Mouse (Mus musculus) left cerebral cortex, postnatal 10 days (tissue): ENCODE measurements at regions not wholly inside any gene's neighbourhood (a gene's known extent, or its start where the extent isn't known, plus 50 kb on each side); places are given as distances from the start of the nearest gene placed in this dataset.

ENCODE experiments used
- DNase-seq, 2 experiments: peaks; one replicate each; pipeline ENCODE4 v3.0.0; 2021 to 2022; ENCODE audit warnings: low spot score in 2 of 2, mixed read lengths in 1 of 2; ENCODE audit errors: extremely low spot score in 1 of 2
- intact Hi-C: fragments of 180-260 bp; cut with DNase I; formaldehyde crosslinking; loops from one replicate; pipeline ENCODE4 v1.15.1; 2025

DNA sequence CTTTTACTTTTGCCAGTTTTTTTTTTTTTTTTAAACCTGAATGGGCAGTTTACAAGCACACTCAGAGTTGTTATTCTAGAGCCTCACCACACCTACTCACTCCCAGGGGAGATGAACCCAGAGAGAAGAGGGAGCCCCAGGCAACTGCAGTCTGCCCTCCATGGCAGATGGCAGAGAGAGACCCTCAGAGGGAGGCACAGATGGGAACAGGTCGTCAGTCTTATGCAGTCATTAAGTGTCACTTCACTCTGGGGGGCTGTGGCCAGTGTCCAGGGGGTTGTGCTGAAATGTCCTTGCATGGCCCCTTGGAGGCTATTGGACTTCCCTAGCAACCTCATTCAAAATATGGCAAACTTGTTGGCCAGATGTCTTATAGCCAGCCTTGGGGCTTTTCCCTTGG is 101.3 kb upstream of the Pcdh8 start:
- no peak for DNase-seq

DNA sequence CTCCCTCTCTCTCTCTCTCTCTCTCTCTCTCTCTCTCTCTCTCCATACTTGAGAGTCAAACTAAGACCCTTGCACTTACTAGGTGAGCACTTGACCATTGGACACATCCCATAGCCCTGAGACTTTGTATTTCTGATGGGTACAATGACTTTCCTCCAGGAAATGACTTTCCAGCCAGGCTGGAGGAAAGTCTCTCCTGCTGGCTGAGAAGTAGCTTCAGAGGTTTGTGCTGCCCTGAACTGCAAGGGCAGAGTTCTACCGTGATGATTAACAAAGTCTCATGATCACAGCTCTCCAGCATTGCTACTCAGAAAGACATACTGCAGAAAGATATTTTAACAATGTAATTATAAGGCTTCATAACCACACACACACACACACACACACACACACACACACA is 98.2 kb upstream of the Pcdh8 start:
- intact Hi-C loops: no loop called here
- DNase-seq: no peak

More for the DNA sequence above, 101.3 kb upstream of the Pcdh8 start:
- intact Hi-C loops: no loop called here

GRCm38 (mm10) chr14:79856245-79856644 is 85.1 kb upstream of the Pcdh8 start:
- intact Hi-C loops: no loop called here
- DNase-seq: no peak

GRCm38 (mm10) chr14:79854216-79854615 is 83.1 kb upstream of the Pcdh8 start:
- intact Hi-C loops: no loop called here
- no peak for DNase-seq

DNA sequence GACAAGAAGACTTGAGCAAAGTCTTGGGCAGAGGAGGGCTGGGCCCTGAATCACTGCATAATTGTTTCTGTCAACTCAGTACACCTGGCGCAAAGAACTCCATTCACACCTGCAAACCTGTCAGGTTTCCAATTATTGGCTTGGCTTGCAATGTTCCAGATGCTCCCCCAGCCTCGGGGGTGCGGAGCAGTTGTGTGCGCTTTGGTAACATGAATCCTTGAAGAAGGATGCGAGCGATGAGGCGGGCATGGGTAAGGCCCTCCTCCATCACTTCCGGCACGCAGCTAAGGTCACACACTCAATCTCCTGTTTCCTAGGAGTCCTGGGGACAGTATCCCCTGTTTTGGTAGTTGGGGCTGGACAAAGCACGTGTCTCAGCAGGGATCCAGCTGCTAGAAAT is 81.6 kb upstream of the Pcdh8 start:
- no peak for DNase-seq
- intact Hi-C loops: no loop called here

GRCm38 (mm10) chr14:79851795-79852194 is 80.7 kb upstream of the Pcdh8 start:
- DNase-seq: no peak
- intact Hi-C loops: no loop called here

DNA sequence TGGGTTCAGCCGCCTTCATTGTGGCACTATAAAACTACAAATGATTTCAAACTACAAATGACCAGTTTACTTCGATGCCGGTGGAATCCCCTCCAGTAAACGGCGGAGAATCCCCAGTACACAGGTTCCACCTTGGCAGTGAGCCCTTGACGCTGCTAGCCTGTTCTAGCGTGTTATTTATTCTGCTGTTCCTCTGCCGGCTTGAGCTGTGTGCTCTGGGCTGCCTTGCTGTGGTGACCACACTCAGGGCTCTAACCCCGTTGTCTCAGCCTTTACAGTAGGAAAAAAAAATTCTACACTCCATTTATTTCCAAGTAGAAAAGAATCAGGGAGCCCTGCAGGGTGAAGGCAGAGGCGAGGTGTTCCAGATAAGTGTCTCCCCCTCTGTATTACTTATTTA is 80.1 kb upstream of the Pcdh8 start:
- DNase-seq: peak in 1 of 2 experiments; percentile 31
- intact Hi-C loops: no loop called here

- intact Hi-C loops: loop anchor here (10.0 kb wide), 1 partner anchor 365 kb away; no protein-coding TSS in a partner anchor
- DNase-seq: no peak
Measured at GRCm38 (mm10) chr14:79849617-79850435, 78.7 kb upstream of the Pcdh8 start.

DNA sequence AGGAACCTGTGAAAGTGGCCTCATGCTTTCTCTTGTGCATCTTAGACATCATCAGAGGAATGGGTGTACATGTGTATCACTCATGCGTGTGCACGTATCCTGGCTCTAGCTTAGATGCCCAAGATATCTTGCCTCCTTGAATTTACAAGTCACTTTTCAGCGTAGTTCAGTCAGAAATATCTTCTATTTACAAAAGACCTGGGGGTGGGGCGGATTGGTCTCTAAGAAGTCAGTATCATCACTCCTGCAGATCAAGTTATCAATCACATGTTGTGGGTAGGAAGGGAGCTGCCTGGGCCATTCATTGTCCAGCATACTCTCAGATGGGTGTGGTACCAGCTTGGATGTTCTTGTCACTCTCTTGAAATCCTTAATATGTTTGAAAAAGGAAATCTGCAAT is 77.0 kb upstream of the Pcdh8 start:
- no peak for DNase-seq
- intact Hi-C loops: loop anchor here (10.0 kb wide), 1 partner anchor 367 kb away; no protein-coding TSS in a partner anchor

DNA sequence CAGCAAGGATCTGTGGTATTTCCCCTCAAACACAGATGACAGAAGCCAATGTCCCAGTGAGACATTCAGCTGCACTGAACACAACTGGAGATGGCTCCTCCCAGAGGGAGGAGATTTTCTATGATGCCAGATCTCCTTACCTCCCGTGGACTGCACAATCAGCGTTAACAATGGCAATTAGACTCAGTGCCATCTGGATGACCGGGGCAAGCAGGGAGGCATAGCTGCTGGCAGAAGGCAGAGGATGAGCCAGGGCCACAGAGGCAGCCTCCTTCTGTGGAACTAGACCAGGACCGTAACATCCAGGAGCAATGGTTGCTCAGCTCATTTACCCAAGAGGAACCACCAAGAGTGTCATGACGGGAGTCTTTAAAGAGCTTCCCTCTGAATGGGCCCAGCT is 73.2 kb upstream of the Pcdh8 start:
- intact Hi-C loops: loop anchor here (10.0 kb wide), 1 partner anchor 370 kb away; no protein-coding TSS in a partner anchor
- no peak for DNase-seq

GRCm38 (mm10) chr14:79843135-79843550 is 72.0 kb upstream of the Pcdh8 start:
- DNase-seq: peak in 1 of 2 experiments; percentile 36
- intact Hi-C loops: loop anchor here (10.0 kb wide), 1 partner anchor 372 kb away; no protein-coding TSS in a partner anchor

GRCm38 (mm10) chr14:79842734-79843133 is 71.6 kb upstream of the Pcdh8 start:
- DNase-seq: no peak
- intact Hi-C loops: loop anchor here (10.0 kb wide), 1 partner anchor 372 kb away; no protein-coding TSS in a partner anchor

GRCm38 (mm10) chr14:79837101-79837500 is 66.0 kb upstream of the Pcdh8 start:
- intact Hi-C loops: no loop called here
- DNase-seq: no peak

DNA sequence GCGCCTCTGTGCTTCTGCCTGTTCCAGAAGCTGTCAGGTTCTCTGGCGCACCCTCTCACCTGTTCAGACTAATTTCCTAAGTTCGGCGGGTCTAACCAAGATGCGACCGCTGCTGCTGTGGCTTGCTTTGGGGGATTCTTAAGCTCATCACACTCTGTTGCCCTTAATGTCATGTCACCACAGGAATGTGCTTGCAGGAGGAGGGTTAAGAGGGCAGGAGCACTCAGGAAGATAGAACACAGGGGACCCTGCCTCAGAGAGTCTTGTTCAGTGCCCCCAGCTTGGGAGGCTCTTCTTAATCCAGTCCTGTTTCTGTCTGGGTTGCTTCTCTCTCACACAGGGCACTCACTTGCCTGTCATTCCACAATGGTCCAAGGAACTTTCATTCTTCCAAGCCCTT is 65.1 kb upstream of the Pcdh8 start:
- intact Hi-C loops: no loop called here
- DNase-seq: no peak

DNA sequence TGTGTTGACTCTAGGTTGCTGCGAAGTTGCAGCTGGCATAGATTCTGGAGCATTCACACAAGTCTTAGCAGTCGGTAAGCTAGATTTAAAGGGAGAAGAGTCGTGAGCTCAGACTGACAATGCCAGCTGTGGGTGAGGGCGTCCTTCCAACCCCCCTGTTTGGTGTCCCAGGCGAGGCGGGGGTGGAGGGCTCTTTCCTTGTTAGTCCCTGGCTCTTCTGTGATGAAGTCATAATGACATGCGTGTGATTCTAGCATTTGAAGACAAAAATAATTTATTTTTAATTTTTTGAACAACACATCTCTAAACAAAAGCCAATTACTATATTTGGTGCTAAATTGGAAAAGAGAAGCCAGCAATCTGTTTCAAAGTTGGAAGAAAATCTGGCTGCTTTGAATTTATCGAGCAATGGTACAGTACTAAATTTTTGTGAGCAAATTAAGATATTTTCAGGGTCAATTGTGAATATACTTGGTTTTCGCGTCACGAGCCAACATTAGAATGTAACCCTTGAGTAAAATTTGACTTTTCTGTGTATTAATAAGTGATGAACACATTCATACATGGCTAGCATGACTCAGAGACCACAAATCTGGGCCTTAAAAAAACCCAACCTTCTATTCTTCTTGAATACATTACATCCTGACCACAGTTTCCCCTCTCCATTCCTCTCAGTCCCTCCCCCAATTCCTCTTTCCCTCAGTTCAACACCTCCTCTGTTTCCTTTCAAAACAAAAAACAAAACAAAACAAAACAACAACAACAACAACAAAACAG is 53.7 kb upstream of the Pcdh8 start:
- DNase-seq: peak in 1 of 2 experiments; percentile 37
- intact Hi-C loops: no loop called here

DNA sequence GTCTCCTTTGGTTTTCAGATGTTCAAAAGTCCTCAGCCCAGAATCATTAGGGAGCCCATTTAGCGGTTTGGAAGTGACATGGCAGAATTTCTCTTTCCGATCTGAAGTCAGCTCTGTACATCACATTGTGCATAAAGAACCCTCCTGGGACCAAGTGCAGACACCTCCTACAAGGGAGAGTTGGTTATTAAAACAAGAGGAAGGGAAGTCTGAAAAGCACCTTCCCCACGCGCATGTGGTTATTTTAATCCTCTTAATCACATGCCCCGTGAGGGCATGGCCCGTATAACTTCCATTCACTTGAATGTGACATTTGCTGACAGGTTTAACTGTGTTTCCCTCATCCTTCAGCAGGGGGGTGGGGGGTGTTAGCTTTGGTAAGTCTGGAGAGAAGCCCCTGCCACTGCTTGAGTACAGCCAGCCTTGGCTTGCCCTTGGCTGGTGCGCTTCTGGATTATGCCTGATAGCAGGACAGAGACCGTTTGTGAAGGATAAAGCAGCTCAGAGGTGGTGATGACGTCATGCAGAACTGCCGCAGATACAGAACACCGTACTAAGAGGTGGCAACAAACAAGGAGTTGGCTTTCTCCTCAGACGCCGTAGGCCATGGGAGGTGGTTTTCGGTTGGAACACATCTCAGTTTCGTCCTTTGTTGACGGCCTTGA is 51.5 kb upstream of the Pcdh8 start:
- intact Hi-C loops: no loop called here
- no peak for DNase-seq

DNA sequence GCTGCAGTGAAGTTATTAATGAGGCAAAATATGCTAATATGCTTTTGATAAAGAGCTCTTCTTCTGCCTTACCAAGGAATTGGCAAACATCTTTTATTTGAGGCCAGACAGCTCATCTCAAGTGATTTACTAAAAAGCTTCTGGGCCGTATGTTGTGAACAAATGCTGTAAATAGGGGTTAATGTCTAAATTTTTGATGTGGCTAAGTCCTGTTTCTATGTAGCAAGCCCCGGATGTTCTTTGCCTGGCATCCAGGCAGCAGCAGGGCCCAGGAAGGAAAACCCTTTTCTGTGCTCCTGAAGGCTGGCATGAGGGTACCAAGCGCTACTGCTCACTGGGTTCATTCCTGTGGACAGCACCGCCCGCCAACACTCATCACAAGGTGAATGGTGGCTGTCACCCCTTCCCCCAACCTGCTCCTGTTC is 50.9 kb upstream of the Pcdh8 start:
- no peak for DNase-seq
- intact Hi-C loops: no loop called here

GRCm38 (mm10) chr14:79821352-79822010 is 50.4 kb upstream of the Pcdh8 start:
- DNase-seq: no peak
- intact Hi-C loops: no loop called here
